Mouse (Mus musculus): ENCODE results near the gene Slc35e2. TPM values are rescaled to one million over a fixed set of nuclear protein-coding genes. Genes with fewer than 3 reads are reported as not detected.

The Slc35e2 gene
- polyA plus RNA-seq, 1 experiment from 2014 or later: 8.5 TPM

GRCm38 (mm10) chr4:155578336-155579125 lies 22.7 kb upstream of the Slc35e2 start:
- no peak overlapping the region for H3K27ac ChIP-seq (replicated peaks in 1 of 2; ENCODE audit: control insufficient read depth in 1 of 2, insufficient read depth in 1 of 2, low read depth in 2 of 2, low read length in 2 of 2)
- H3K9ac ChIP-seq (ENCODE audit: low read length): no peak overlapping the region
- no peak overlapping the region for H3K4me2 ChIP-seq (ENCODE audit: low read length)
- no peaks in the 10 kb centered on the region for H3K4me1 ChIP-seq (ENCODE audit: control insufficient read depth in 2 of 2, insufficient read depth in 2 of 2, low read length in 2 of 2)
- H3K27me3 ChIP-seq (ENCODE audit: control insufficient read depth, insufficient read depth, low read length): no peaks in the 10 kb centered on the region
- H3K36me3 ChIP-seq (ENCODE audit: control insufficient read depth, insufficient read depth, low read length): peaks cover 57% of the 10 kb centered on the region
- 81% methylated on average over 7 of the region's 7 CpGs for WGBS
- ATAC-seq (ENCODE audit: insufficient number of reproducible peaks, insufficient read depth, low FRiP score, low read depth): no peak
- no peaks in the 10 kb centered on the region for H3K9me3 ChIP-seq (ENCODE audit: control insufficient read depth, low read length)
- no peak overlapping the region for H3K4me3 ChIP-seq (ENCODE audit: control insufficient read depth in 1 of 2, insufficient read depth in 1 of 2, low read depth in 1 of 2, low read length in 2 of 2)

DNA sequence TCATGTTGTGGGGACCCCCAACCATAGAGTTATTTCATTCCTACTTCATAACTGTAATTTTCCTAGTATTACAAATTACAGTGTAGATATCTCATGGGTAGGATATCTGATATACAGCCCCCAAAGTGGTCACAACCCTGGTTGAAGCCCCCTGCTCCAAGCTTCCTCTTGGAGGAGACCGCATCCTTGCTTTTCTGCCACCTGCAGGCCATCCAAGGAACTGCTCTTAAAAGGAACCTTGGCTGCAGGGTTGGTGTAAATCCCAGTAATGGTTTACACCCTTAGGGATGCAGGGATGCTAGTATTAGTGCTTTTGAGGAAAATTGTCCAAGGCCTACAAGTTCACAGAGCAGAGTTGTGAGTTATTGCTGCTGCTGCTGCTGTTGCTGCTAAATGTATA lies 20.8 kb upstream of the Slc35e2 start:
- H3K9me3 ChIP-seq (ENCODE audit: control insufficient read depth, low read length): no peaks in the 10 kb centered on the region
- 22% methylated on average over 1 of the region's 1 CpGs for WGBS
- no peak for ATAC-seq (ENCODE audit: insufficient number of reproducible peaks, insufficient read depth, low FRiP score, low read depth)
- H3K4me2 ChIP-seq (ENCODE audit: low read length): no peak overlapping the region
- H3K4me3 ChIP-seq (ENCODE audit: control insufficient read depth in 1 of 2, insufficient read depth in 1 of 2, low read depth in 1 of 2, low read length in 2 of 2): no peak overlapping the region
- H3K4me1 ChIP-seq (ENCODE audit: control insufficient read depth in 2 of 2, insufficient read depth in 2 of 2, low read length in 2 of 2): no peaks in the 10 kb centered on the region
- no peak overlapping the region for H3K9ac ChIP-seq (ENCODE audit: low read length)
- H3K27me3 ChIP-seq (ENCODE audit: control insufficient read depth, insufficient read depth, low read length): no peaks in the 10 kb centered on the region
- H3K27ac ChIP-seq (replicated peaks in 1 of 2; ENCODE audit: control insufficient read depth in 1 of 2, insufficient read depth in 1 of 2, low read depth in 2 of 2, low read length in 2 of 2): no peak overlapping the region
- H3K36me3 ChIP-seq (ENCODE audit: control insufficient read depth, insufficient read depth, low read length): peaks cover 76% of the 10 kb centered on the region

- no peak overlapping the region for H3K9ac ChIP-seq (ENCODE audit: low read length)
- no peak overlapping the region for H3K27ac ChIP-seq (replicated peaks in 1 of 2; ENCODE audit: control insufficient read depth in 1 of 2, insufficient read depth in 1 of 2, low read depth in 2 of 2, low read length in 2 of 2)
- no peak for ATAC-seq (ENCODE audit: insufficient number of reproducible peaks, insufficient read depth, low FRiP score, low read depth)
- H3K27me3 ChIP-seq (ENCODE audit: control insufficient read depth, insufficient read depth, low read length): no peaks in the 10 kb centered on the region
- no peaks in the 10 kb centered on the region for H3K9me3 ChIP-seq (ENCODE audit: control insufficient read depth, low read length)
- WGBS: 91% methylated on average over 6 of the region's 6 CpGs
- no peak overlapping the region for H3K4me3 ChIP-seq (ENCODE audit: control insufficient read depth in 1 of 2, insufficient read depth in 1 of 2, low read depth in 1 of 2, low read length in 2 of 2)
- H3K4me1 ChIP-seq (ENCODE audit: control insufficient read depth in 2 of 2, insufficient read depth in 2 of 2, low read length in 2 of 2): no peaks in the 10 kb centered on the region
- H3K4me2 ChIP-seq (ENCODE audit: low read length): no peak overlapping the region
- H3K36me3 ChIP-seq (ENCODE audit: control insufficient read depth, insufficient read depth, low read length): peaks cover 85% of the 10 kb centered on the region
Observed at GRCm38 (mm10) chr4:155582279-155582905, 18.8 kb upstream of the Slc35e2 start.

DNA sequence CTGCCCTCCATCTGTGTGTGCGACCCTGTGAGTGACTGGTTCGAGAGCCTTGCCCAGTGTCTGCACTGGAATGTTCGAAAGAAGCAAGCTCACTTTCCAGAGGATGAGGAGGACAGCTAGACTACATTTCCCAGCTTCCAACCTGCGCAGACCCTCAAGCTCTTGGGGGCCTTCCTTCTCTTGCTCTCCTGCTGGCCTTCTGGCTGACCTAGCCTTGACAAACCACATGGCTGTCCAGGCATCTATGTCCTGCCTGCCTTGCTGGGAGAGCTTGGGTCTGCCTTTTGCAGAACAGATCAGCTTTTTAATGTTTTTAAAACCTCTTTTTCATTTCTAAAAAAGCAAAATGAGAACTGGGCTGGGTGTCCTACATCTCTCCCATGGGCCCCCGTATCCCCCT lies 11.9 kb upstream of the Slc35e2 start:
- H3K36me3 ChIP-seq (ENCODE audit: control insufficient read depth, insufficient read depth, low read length): peaks cover 63% of the 10 kb centered on the region
- no peak overlapping the region for H3K4me2 ChIP-seq (ENCODE audit: low read length)
- no peak for ATAC-seq (ENCODE audit: insufficient number of reproducible peaks, insufficient read depth, low FRiP score, low read depth)
- no peak overlapping the region for H3K27ac ChIP-seq (replicated peaks in 1 of 2; ENCODE audit: control insufficient read depth in 1 of 2, insufficient read depth in 1 of 2, low read depth in 2 of 2, low read length in 2 of 2)
- no peak overlapping the region for H3K4me3 ChIP-seq (ENCODE audit: control insufficient read depth in 1 of 2, insufficient read depth in 1 of 2, low read depth in 1 of 2, low read length in 2 of 2)
- H3K9ac ChIP-seq (ENCODE audit: low read length): no peak overlapping the region
- no peaks in the 10 kb centered on the region for H3K9me3 ChIP-seq (ENCODE audit: control insufficient read depth, low read length)
- H3K27me3 ChIP-seq (ENCODE audit: control insufficient read depth, insufficient read depth, low read length): no peaks in the 10 kb centered on the region
- H3K4me1 ChIP-seq (ENCODE audit: control insufficient read depth in 2 of 2, insufficient read depth in 2 of 2, low read length in 2 of 2): no peaks in the 10 kb centered on the region
- 88% methylated on average over 5 of the region's 5 CpGs for WGBS

DNA sequence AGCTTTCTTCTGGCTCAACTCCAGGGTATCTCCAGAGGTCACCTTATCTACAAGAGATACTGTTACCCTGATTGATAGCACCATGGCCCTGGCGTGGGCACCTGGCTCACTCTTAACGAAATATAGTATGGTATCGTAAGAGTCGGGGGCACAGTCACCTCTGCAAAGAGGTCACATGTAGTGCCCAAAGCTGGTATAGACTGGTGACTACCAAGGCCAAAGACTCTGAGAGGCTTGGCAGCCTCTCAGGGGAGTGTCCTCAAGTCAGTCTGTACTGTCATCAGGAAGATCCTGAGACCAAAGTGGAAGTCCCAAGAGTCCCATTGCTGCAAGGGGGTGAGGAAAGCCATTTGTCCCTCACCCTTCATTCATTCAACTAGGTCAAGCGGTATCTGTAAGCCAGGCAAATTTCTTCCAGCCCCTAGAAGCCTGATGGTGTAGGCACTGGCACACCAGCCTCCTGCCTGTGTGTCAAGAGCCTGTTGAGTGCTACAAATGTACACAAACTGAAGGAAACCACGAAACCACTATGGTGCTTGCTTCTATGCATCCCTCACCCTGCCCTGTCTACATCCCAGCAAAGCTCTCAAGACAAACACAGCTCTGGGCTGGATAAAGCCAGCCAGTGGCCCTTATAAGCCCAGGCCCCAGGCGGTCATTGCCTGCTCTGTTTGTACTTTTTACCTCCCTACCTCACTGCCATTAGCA lies 10.1 kb upstream of the Slc35e2 start:
- Histone ChIP-seq H3K27ac (replicated peaks in 1 of 2; ENCODE audit: control insufficient read depth in 1 of 2, insufficient read depth in 1 of 2, low read depth in 2 of 2, low read length in 2 of 2) (no peak overlapping the region), H3K4me1 (ENCODE audit: control insufficient read depth in 2 of 2, insufficient read depth in 2 of 2, low read length in 2 of 2) (peaks cover 2 to 3% of the 10 kb centered on the region in 2 experiments; a peak in 1 of 4 replicates), H3K4me3 (ENCODE audit: control insufficient read depth in 1 of 2, insufficient read depth in 1 of 2, low read depth in 1 of 2, low read length in 2 of 2) (no peak overlapping the region), H3K27me3 (ENCODE audit: control insufficient read depth, insufficient read depth, low read length) (no peaks in the 10 kb centered on the region), H3K36me3 (ENCODE audit: control insufficient read depth, insufficient read depth, low read length) (peaks cover 45% of the 10 kb centered on the region), H3K4me2 (ENCODE audit: low read length) (no peak overlapping the region), H3K9me3 (ENCODE audit: control insufficient read depth, low read length) (no peaks in the 10 kb centered on the region), H3K9ac (ENCODE audit: low read length) (no peak overlapping the region)
- 65% methylated on average over 7 of the region's 7 CpGs for whole genome bisulfite sequencing
- ATAC-seq (ENCODE audit: insufficient number of reproducible peaks, insufficient read depth, low FRiP score, low read depth): no peak

- Histone ChIP-seq H3K4me2 (ENCODE audit: low read length) (no peak overlapping the region), H3K4me3 (ENCODE audit: control insufficient read depth in 1 of 2, insufficient read depth in 1 of 2, low read depth in 1 of 2, low read length in 2 of 2) (no peak overlapping the region), H3K9me3 (ENCODE audit: control insufficient read depth, low read length) (no peaks in the 10 kb centered on the region), H3K9ac (ENCODE audit: low read length) (no peak overlapping the region), H3K27ac (replicated peaks in 1 of 2; ENCODE audit: control insufficient read depth in 1 of 2, insufficient read depth in 1 of 2, low read depth in 2 of 2, low read length in 2 of 2) (no peak overlapping the region), H3K27me3 (ENCODE audit: control insufficient read depth, insufficient read depth, low read length) (no peaks in the 10 kb centered on the region), H3K4me1 (ENCODE audit: control insufficient read depth in 2 of 2, insufficient read depth in 2 of 2, low read length in 2 of 2) (peaks cover 2 to 3% of the 10 kb centered on the region in 2 experiments; a peak in 1 of 4 replicates), H3K36me3 (ENCODE audit: control insufficient read depth, insufficient read depth, low read length) (peaks cover 20% of the 10 kb centered on the region)
- ATAC-seq (ENCODE audit: insufficient number of reproducible peaks, insufficient read depth, low FRiP score, low read depth): no peak
- 46% methylated on average over 1 of the region's 1 CpGs for WGBS
Observed at GRCm38 (mm10) chr4:155593780-155594179, 7.4 kb upstream of the Slc35e2 start.

DNA sequence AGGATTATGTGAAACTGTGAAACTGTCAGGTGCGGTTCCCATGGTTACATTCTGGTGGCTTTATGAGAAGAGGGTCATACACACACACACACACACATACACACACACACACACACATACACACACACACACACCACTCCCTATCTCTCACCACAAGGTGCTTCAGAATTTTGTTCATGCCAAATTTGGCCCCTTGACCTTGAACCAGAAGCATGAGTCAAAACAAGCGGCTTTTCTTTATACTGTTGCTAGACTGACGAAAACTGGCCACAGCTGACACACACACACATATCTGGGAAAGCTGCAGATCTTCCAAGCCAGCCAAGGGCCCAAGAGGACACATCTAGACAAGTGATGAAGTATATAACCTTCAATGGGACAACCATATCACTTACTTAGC lies 5.4 kb upstream of the Slc35e2 start:
- Histone ChIP-seq H3K4me3 (ENCODE audit: control insufficient read depth in 1 of 2, insufficient read depth in 1 of 2, low read depth in 1 of 2, low read length in 2 of 2) (no peak overlapping the region), H3K27me3 (ENCODE audit: control insufficient read depth, insufficient read depth, low read length) (no peaks in the 10 kb centered on the region), H3K4me2 (ENCODE audit: low read length) (no peak overlapping the region), H3K27ac (replicated peaks in 1 of 2; ENCODE audit: control insufficient read depth in 1 of 2, insufficient read depth in 1 of 2, low read depth in 2 of 2, low read length in 2 of 2) (no peak overlapping the region), H3K9me3 (ENCODE audit: control insufficient read depth, low read length) (no peaks in the 10 kb centered on the region), H3K9ac (ENCODE audit: low read length) (no peak overlapping the region), H3K36me3 (ENCODE audit: control insufficient read depth, insufficient read depth, low read length) (no peaks in the 10 kb centered on the region), H3K4me1 (ENCODE audit: control insufficient read depth in 2 of 2, insufficient read depth in 2 of 2, low read length in 2 of 2) (peaks cover 2 to 3% of the 10 kb centered on the region in 2 experiments; a peak in 1 of 4 replicates)
- no peak for ATAC-seq (ENCODE audit: insufficient number of reproducible peaks, insufficient read depth, low FRiP score, low read depth)
- 64% methylated on average over 3 of the region's 3 CpGs for WGBS

Data from heart, embryonic 14.5 days (tissue).